Comparison of ENCODE assay signal across 8 mouse cellular contexts in genomic region chr8:46686664-46687336, GRCm38 (mm10). TPM values are rescaled to one million over a fixed set of nuclear protein-coding genes. Genes with fewer than 3 reads are reported as not detected.
DNase-seq lines count a peak whose midpoint lies in the region; ATAC-seq lines count a peak whose summit lies in the region.

No protein-coding gene starts in this region.

- WGBS in heart, embryonic 14.5 days, result under 1% methylated on average over 19 of the region's 19 CpGs
- WGBS in liver, embryonic 13.5 days (ENCODE audit: insufficient replicate concordance), result under 1% methylated on average over 19 of the region's 19 CpGs
- 0% methylated on average over 19 of the region's 19 CpGs for WGBS in stomach, embryonic 16.5 days

- H3K4me3 ChIP-seq in brown adipose tissue, adult 24 weeks (ENCODE audit: insufficient read depth, low read depth, low read length), result peak overlapping the region; percentile 70
- H3K4me3 ChIP-seq in heart, embryonic 14.5 days (ENCODE audit: control insufficient read depth in 1 of 2, insufficient read depth in 1 of 2, low read depth in 1 of 2, low read length in 2 of 2), result peak overlapping the region; percentile 65 to 86
- H3K4me3 ChIP-seq in liver, embryonic 13.5 days (replicated peaks), result peak overlapping the region; percentile 62
- peak overlapping the region; percentile 63 for H3K4me3 ChIP-seq in stomach, embryonic 16.5 days (replicated peaks; ENCODE audit: low read length)

- H3K27me3 ChIP-seq in heart, embryonic 14.5 days (ENCODE audit: control insufficient read depth, insufficient read depth, low read length), result no peaks in the 10 kb centered on the region
- H3K27me3 ChIP-seq in liver, embryonic 13.5 days, result no peaks in the 10 kb centered on the region
- H3K27me3 ChIP-seq in stomach, embryonic 16.5 days (ENCODE audit: control insufficient read depth, insufficient read depth, low read length), result no peaks in the 10 kb centered on the region

- ATAC-seq in heart, embryonic 14.5 days (ENCODE audit: insufficient number of reproducible peaks, insufficient read depth, low FRiP score, low read depth), result peak; percentile 98
- ATAC-seq in liver, embryonic 13.5 days (ENCODE audit: low read depth), result peak; percentile 100
- ATAC-seq in stomach, embryonic 16.5 days (ENCODE audit: insufficient read depth, low FRiP score), result peak; percentile 99

- H3K36me3 ChIP-seq in heart, embryonic 14.5 days (ENCODE audit: control insufficient read depth, insufficient read depth, low read length), result no peaks in the 10 kb centered on the region
- no peaks in the 10 kb centered on the region for H3K36me3 ChIP-seq in liver, embryonic 13.5 days
- no peaks in the 10 kb centered on the region for H3K36me3 ChIP-seq in stomach, embryonic 16.5 days (ENCODE audit: control insufficient read depth, insufficient read depth, low read length)

- DNase-seq in CD4-positive, CD25-positive, alpha-beta regulatory T cell, adult 2 months (ENCODE audit: low read depth, low spot score), result peak; percentile 95
- peak; percentile 93 for DNase-seq in fibroblast of lung, adult 2 months (ENCODE audit: low read depth)
- peak; percentile 95 for DNase-seq in kidney, postnatal 14 days
- peak; percentile 88 for DNase-seq in liver, embryonic 13.5 days
- DNase-seq in neural tube, embryonic 10.5 days (ENCODE audit: extremely low spot score, low spot score), result peak; percentile 93

- H3K4me1 ChIP-seq in brown adipose tissue, adult 24 weeks (ENCODE audit: control insufficient read depth, insufficient read depth, insufficient read length, low read length), result no peaks in the 10 kb centered on the region
- H3K4me1 ChIP-seq in heart, embryonic 14.5 days (ENCODE audit: control insufficient read depth in 2 of 2, insufficient read depth in 2 of 2, low read length in 2 of 2), result no peaks in the 10 kb centered on the region
- 0 out of 2 replicates have a peak, but pooled peaks cover 6% of the 10 kb centered on the region for H3K4me1 ChIP-seq in liver, embryonic 13.5 days (replicated peaks)
- H3K4me1 ChIP-seq in stomach, embryonic 16.5 days (ENCODE audit: control insufficient read depth, insufficient read depth, low read length), result no peaks in the 10 kb centered on the region

- no peaks in the 10 kb centered on the region for H3K9me3 ChIP-seq in heart, embryonic 14.5 days (ENCODE audit: control insufficient read depth, low read length)
- H3K9me3 ChIP-seq in liver, embryonic 13.5 days (replicated peaks), result no peaks in the 10 kb centered on the region
- H3K9me3 ChIP-seq in stomach, embryonic 16.5 days (replicated peaks; ENCODE audit: control insufficient read depth, low read length), result no peaks in the 10 kb centered on the region

- peak overlapping the region; percentile 69 for H3K4me2 ChIP-seq in heart, embryonic 14.5 days (ENCODE audit: low read length)
- H3K4me2 ChIP-seq in liver, embryonic 13.5 days, result peak overlapping the region; percentile 71
- peak overlapping the region; percentile 42 for H3K4me2 ChIP-seq in stomach, embryonic 16.5 days (ENCODE audit: low read depth, low read length)

- peak overlapping the region; percentile 98 for H3K27ac ChIP-seq in brown adipose tissue, adult 24 weeks (replicated peaks; ENCODE audit: low read depth, low read length)
- H3K27ac ChIP-seq in heart, embryonic 14.5 days (replicated peaks in 1 of 2; ENCODE audit: control insufficient read depth in 1 of 2, insufficient read depth in 1 of 2, low read depth in 2 of 2, low read length in 2 of 2), result peak overlapping the region; percentile 80 to 93
- H3K27ac ChIP-seq in liver, embryonic 13.5 days, result peak overlapping the region; percentile 80
- peak overlapping the region; percentile 89 for H3K27ac ChIP-seq in stomach, embryonic 16.5 days (ENCODE audit: low read length)

- H3K9ac ChIP-seq in heart, embryonic 14.5 days (ENCODE audit: low read length), result peak overlapping the region; percentile 79
- peak overlapping the region; percentile 71 for H3K9ac ChIP-seq in liver, embryonic 13.5 days
- peak overlapping the region; percentile 84 for H3K9ac ChIP-seq in stomach, embryonic 16.5 days (ENCODE audit: low read length)

RNA-seq across cellular contexts. Expression of gene Irf2, which starts 52.7 kb away (rescaled TPM):
- polyA plus RNA-seq in brown adipose tissue, adult 24 weeks (2012; ENCODE audit: insufficient read depth, insufficient read length, missing spikeins), result 23.4 and 32.7 TPM in 2 replicates
- 16.5 and 21.3 TPM in 2 replicates for polyA plus RNA-seq in heart, embryonic 14.5 days (2014; fragmentation: Nextera tagmentation; extraction: Ambion mirVana)
- 11.1 and 15.9 TPM in 2 replicates for polyA plus RNA-seq in liver, embryonic 13.5 days (2015; fragmentation: Nextera tagmentation; extraction: Ambion mirVana)
- polyA plus RNA-seq in stomach, embryonic 16.5 days (2015; fragmentation: Nextera tagmentation; extraction: Ambion mirVana), result 18.1 and 27.5 TPM in 2 replicates

Comparison
In these comparisons a context has a peak if more than half of its experiments do, and no peak if none do; other contexts are left out.
1. Peak in every context shown above with its lines: DNase-seq, ATAC-seq, H3K4me3 ChIP-seq and H3K27ac ChIP-seq.